Mouse (Mus musculus) forebrain, postnatal 0 days (tissue): ENCODE results near the gene 1700029I15Rik. TPM values are rescaled to one million over a fixed set of nuclear protein-coding genes. Genes with fewer than 3 reads are reported as not detected.

Source experiments
- ATAC-seq: fragments of 200-750 bp; cut with Nextera tagmentation; 2 replicates; pipeline ENCODE4 v1.8.0; 2017; ENCODE audit warnings: mild to moderate bottlenecking, moderate library complexity
- DNase-seq: peaks from one replicate; pipeline ENCODE4 v3.0.0-alpha.2; 2015
- H3K27ac ChIP-seq: fragments of 300-500 bp; sonication (generic); 2 replicates; pipeline ENCODE4 v1.5.1; 2014; ENCODE audit warnings: low read depth, mild to moderate bottlenecking, antibody characterized with exemption, low read length, moderate library complexity, mixed read lengths
- H3K27me3 ChIP-seq: fragments of 300-500 bp; sonication (generic); 2 replicates; pipeline ENCODE4 v1.6.1; 2014; ENCODE audit warnings: mild to moderate bottlenecking, low read length, mixed read lengths; ENCODE audit not compliant: insufficient read depth
- H3K36me3 ChIP-seq: fragments of 300-500 bp; sonication (generic); 2 replicates; pipeline ENCODE4 v1.6.1; 2014; ENCODE audit warnings: mild to moderate bottlenecking, moderate library complexity; ENCODE audit not compliant: insufficient read depth
- H3K4me1 ChIP-seq: fragments of 300-500 bp; sonication (generic); 2 replicates; pipeline ENCODE4 v1.6.1; 2014; ENCODE audit warnings: antibody characterized with exemption; ENCODE audit not compliant: insufficient read depth
- H3K4me2 ChIP-seq: fragments of 300-500 bp; sonication (generic); 2 replicates; pipeline ENCODE4 v1.6.1; 2014; ENCODE audit warnings: low read depth, mild to moderate bottlenecking, moderate library complexity
- H3K4me3 ChIP-seq: fragments of 300-500 bp; sonication (generic); 2 replicates; pipeline ENCODE4 v1.5.1; 2014; ENCODE audit warnings: low read depth, low read length, mixed read lengths
- H3K9ac ChIP-seq: fragments of 300-500 bp; sonication (generic); 2 replicates; pipeline ENCODE4 v1.6.1; 2014; ENCODE audit warnings: mild to moderate bottlenecking
- H3K9me3 ChIP-seq: fragments of 300-500 bp; sonication (generic); 2 replicates; pipeline ENCODE4 v1.6.1; 2016; ENCODE audit warnings: low read length
- CTCF ChIP-seq: sonication (generic); IDR thresholded peaks from 2 replicates; pipeline ENCODE4 v1.5.1; 2016; ENCODE audit warnings: antibody characterized with exemption, control low read depth, low read depth
- WGBS: fragments of 180-500 bp; shearing (Covaris S2); extraction: QIAGEN DNeasy Blood & Tissue Kit; methylation state at CpG from one replicate; pipeline ENCODE4 v1.1.7; 2014; 5-methylcytosine and 5-hydroxymethylcytosine counted together
- polyA plus RNA-seq: library from polyadenylated mRNA; unstranded; fragments of >200 nt; fragmentation: Nextera tagmentation; extraction: Ambion mirVana; gene quantifications from 2 replicates; pipeline ENCODE4 v1.2.1, GENCODE M21; 2015
- total RNA-seq: library from RNA; depleted of rRNA; stranded (reverse); fragments of >200 nt; gene quantifications from 2 replicates; pipeline ENCODE4 v1.2.3, GENCODE M21; 2014

1700029I15Rik gene
- total and polyA plus RNA-seq, 2 experiments from 2014 or later, result 2.3 to 3.1 TPM

- peaks cover 29% of the 10 kb centered on the region for H3K4me1 ChIP-seq
- H3K9ac ChIP-seq, result peak overlapping the region; percentile 71
- H3K4me2 ChIP-seq, result peak overlapping the region; percentile 87
- WGBS, result 26% methylated on average over 3 of the region's 3 CpGs
- peak overlapping the region; percentile 89 for H3K27ac ChIP-seq
- H3K36me3 ChIP-seq, result peaks cover 44% of the 10 kb centered on the region
- H3K27me3 ChIP-seq, result no peaks in the 10 kb centered on the region
- ATAC-seq (no peak), DNase-seq (no peak)
- TF ChIP-seq CTCF, result no peak
- no peaks in the 10 kb centered on the region for H3K9me3 ChIP-seq
- peak overlapping the region; percentile 53 for H3K4me3 ChIP-seq
These were observed 5.8 kb downstream of the 1700029I15Rik start for GRCm38 (mm10) chr2:92388081-92388517.

DNA sequence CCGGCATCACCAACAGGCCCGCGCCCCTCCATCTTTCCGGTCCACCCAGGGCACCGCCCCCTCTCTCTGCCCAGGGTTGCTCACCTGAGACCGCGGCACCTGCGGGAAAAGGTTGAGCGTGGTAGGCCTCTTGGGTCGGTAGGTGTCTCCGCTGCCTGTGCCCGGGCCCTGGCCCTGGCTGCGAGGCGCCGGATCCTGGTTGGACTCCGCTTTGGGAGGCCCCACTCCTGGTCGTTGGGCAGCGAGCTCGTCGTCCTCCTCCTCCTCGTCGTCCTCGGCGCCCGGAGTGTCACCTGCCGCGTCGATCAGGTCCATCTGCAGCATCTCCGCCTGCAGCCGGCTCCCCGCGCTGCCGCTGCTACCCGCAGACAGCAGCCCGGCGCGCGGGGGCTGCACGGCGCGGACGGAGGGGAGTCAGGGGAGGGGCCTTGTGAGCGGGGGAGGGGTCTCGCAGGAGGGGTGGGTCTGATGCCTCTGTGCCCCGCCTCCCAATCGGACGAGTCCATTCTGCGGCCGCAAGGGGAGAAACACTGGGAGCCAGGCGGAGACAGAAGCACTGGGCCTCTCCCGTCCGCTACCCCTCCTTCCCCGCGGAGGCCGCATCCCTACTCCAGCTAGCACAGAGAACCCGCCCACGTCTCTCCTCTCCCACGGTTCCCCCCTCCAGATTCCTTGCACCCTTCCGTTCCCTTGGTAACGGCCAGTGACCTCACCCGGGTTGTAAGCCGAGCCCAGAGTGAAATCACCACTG lies 6.7 kb downstream of the 1700029I15Rik start:
- Histone ChIP-seq H3K36me3 (peaks cover 36% of the 10 kb centered on the region), H3K27me3 (no peaks in the 10 kb centered on the region), H3K4me2 (peak overlapping the region; percentile 87), H3K9ac (peak overlapping the region; percentile 71), H3K9me3 (no peaks in the 10 kb centered on the region), H3K4me1 (peaks cover 29% of the 10 kb centered on the region), H3K27ac (peak overlapping the region; percentile 89), H3K4me3 (peak overlapping the region; percentile 53)
- DNase-seq, result peak; percentile 95
- peak; percentile 26; the same call in 1 of the 2 replicates for TF ChIP-seq CTCF
- peak; percentile 92 for ATAC-seq
- WGBS, result 2% methylated on average over 58 of the region's 62 CpGs

GRCm38 (mm10) chr2:92389645-92390044 lies 7.3 kb downstream of the 1700029I15Rik start:
- no peaks in the 10 kb centered on the region for H3K9me3 ChIP-seq
- ATAC-seq (no peak; the same call in 1 of the 2 replicates), DNase-seq (no peak)
- WGBS, result 3% methylated on average over 10 of the region's 10 CpGs
- peak overlapping the region; percentile 53 for H3K4me3 ChIP-seq
- peak overlapping the region; percentile 89 for H3K27ac ChIP-seq
- peaks cover 29% of the 10 kb centered on the region for H3K4me1 ChIP-seq
- peak overlapping the region; percentile 71 for H3K9ac ChIP-seq
- H3K36me3 ChIP-seq, result peaks cover 30% of the 10 kb centered on the region
- TF ChIP-seq CTCF, result no peak
- no peaks in the 10 kb centered on the region for H3K27me3 ChIP-seq
- peak overlapping the region; percentile 87 for H3K4me2 ChIP-seq

GRCm38 (mm10) chr2:92390206-92390930 lies 8.0 kb downstream of the 1700029I15Rik start:
- H3K9ac ChIP-seq, result no peak overlapping the region
- H3K4me1 ChIP-seq, result peaks cover 29% of the 10 kb centered on the region
- TF ChIP-seq CTCF, result no peak
- peak overlapping the region; percentile 87; the same call in 1 of the 2 replicates for H3K4me2 ChIP-seq
- no peaks in the 10 kb centered on the region for H3K27me3 ChIP-seq
- ATAC-seq, result no peak
- WGBS, result 63% methylated on average over 6 of the region's 6 CpGs
- H3K4me3 ChIP-seq, result no peak overlapping the region
- peaks cover 23% of the 10 kb centered on the region for H3K36me3 ChIP-seq
- no peak overlapping the region for H3K27ac ChIP-seq
- DNase-seq, result no peak
- H3K9me3 ChIP-seq, result no peaks in the 10 kb centered on the region

- no peak overlapping the region for H3K27ac ChIP-seq
- H3K9me3 ChIP-seq, result no peaks in the 10 kb centered on the region
- no peak overlapping the region for H3K9ac ChIP-seq
- H3K4me3 ChIP-seq, result no peak overlapping the region
- no peak for TF ChIP-seq CTCF
- H3K4me1 ChIP-seq, result peaks cover 29% of the 10 kb centered on the region
- no peak overlapping the region for H3K4me2 ChIP-seq
- 69% methylated on average over 8 of the region's 8 CpGs for WGBS
- DNase-seq (no peak), ATAC-seq (no peak)
- peaks cover 16% of the 10 kb centered on the region for H3K36me3 ChIP-seq
- H3K27me3 ChIP-seq, result no peaks in the 10 kb centered on the region
These were observed 8.8 kb downstream of the 1700029I15Rik start for GRCm38 (mm10) chr2:92391116-92391515.

- TF ChIP-seq CTCF, result no peak
- Histone ChIP-seq H3K9ac (peak overlapping the region; percentile 47), H3K27ac (peak overlapping the region; percentile 67), H3K4me2 (peak overlapping the region; percentile 55), H3K4me3 (peak overlapping the region; percentile 17), H3K27me3 (no peaks in the 10 kb centered on the region), H3K36me3 (peaks cover 9% of the 10 kb centered on the region), H3K9me3 (no peaks in the 10 kb centered on the region), H3K4me1 (peaks cover 29% of the 10 kb centered on the region)
- no peak for ATAC-seq
- 14% methylated on average over 11 of the region's 11 CpGs for WGBS
- DNase-seq, result no peak
These were observed 9.5 kb downstream of the 1700029I15Rik start for GRCm38 (mm10) chr2:92391703-92392317.
